Mouse (Mus musculus): ENCODE results near the gene Slc12a5.

The Slc12a5 gene

GRCm38 (mm10) chr2:164985962-164986361, 25.4 kb downstream of the Slc12a5 start:
- no peak for DNase-seq (ENCODE audit: low spot score)

- no peak for DNase-seq (ENCODE audit: low spot score)
These were observed 25.9 kb downstream of the Slc12a5 start for GRCm38 (mm10) chr2:164986371-164987027.

- no peak for DNase-seq (ENCODE audit: low spot score)
These were observed 28.2 kb downstream of the Slc12a5 start for GRCm38 (mm10) chr2:164988777-164989176.

GRCm38 (mm10) chr2:164991111-164991510, 30.5 kb downstream of the Slc12a5 start:
- DNase-seq (ENCODE audit: low spot score) = peak; percentile 58

GRCm38 (mm10) chr2:164991808-164992207, 31.2 kb downstream of the Slc12a5 start:
- DNase-seq (ENCODE audit: low spot score) = peak; percentile 19

GRCm38 (mm10) chr2:164994156-164994555, 33.6 kb downstream of the Slc12a5 start:
- no peak for DNase-seq (ENCODE audit: low spot score)

- no peak for DNase-seq (ENCODE audit: low spot score)
These were observed 34.2 kb downstream of the Slc12a5 start for GRCm38 (mm10) chr2:164994659-164995428.

GRCm38 (mm10) chr2:164995976-164996375, 35.4 kb downstream of the Slc12a5 start:
- DNase-seq (ENCODE audit: low spot score) = no peak

- peak; percentile 31 for DNase-seq (ENCODE audit: low spot score)
These were observed 36.5 kb downstream of the Slc12a5 start for GRCm38 (mm10) chr2:164996848-164997720.

GRCm38 (mm10) chr2:164997721-164998428, 37.3 kb downstream of the Slc12a5 start:
- DNase-seq (ENCODE audit: low spot score) = peak; percentile 17

- DNase-seq (ENCODE audit: low spot score) = no peak
These were observed 41.4 kb downstream of the Slc12a5 start for GRCm38 (mm10) chr2:165001958-165002357.

GRCm38 (mm10) chr2:165003108-165003507, 42.5 kb downstream of the Slc12a5 start:
- no peak for DNase-seq (ENCODE audit: low spot score)

GRCm38 (mm10) chr2:165004237-165004636, 43.6 kb downstream of the Slc12a5 start:
- no peak for DNase-seq (ENCODE audit: low spot score)

GRCm38 (mm10) chr2:165006813-165007212, 46.2 kb downstream of the Slc12a5 start:
- DNase-seq (ENCODE audit: low spot score) = no peak

- no peak for DNase-seq (ENCODE audit: low spot score)
These were observed 47.4 kb downstream of the Slc12a5 start for GRCm38 (mm10) chr2:165007986-165008385.

GRCm38 (mm10) chr2:165009161-165009560, 48.6 kb downstream of the Slc12a5 start:
- DNase-seq (ENCODE audit: low spot score) = no peak

- DNase-seq (ENCODE audit: low spot score) = no peak
These were observed 49.0 kb downstream of the Slc12a5 start for GRCm38 (mm10) chr2:165009581-165009980.

- DNase-seq (ENCODE audit: low spot score) = no peak
These were observed 49.7 kb downstream of the Slc12a5 start for GRCm38 (mm10) chr2:165010351-165010750.

GRCm38 (mm10) chr2:165014935-165015334, 54.3 kb downstream of the Slc12a5 start:
- DNase-seq (ENCODE audit: low spot score) = no peak

GRCm38 (mm10) chr2:165020490-165020889, 59.9 kb downstream of the Slc12a5 start:
- no peak for DNase-seq (ENCODE audit: low spot score)

GRCm38 (mm10) chr2:165027163-165027562, 66.6 kb downstream of the Slc12a5 start:
- DNase-seq (ENCODE audit: low spot score) = no peak

GRCm38 (mm10) chr2:165032533-165032932, 71.9 kb downstream of the Slc12a5 start:
- DNase-seq (ENCODE audit: low spot score) = no peak

Data from retina, embryonic 14.5 days (tissue).